Mouse (Mus musculus) olfactory bulb, adult 2 months (tissue): Measurements from ENCODE around the gene Dcbld2.

Experiments used
- CTCF ChIP-seq: fragments of 200-500 bp; IDR thresholded peaks from 2 replicates; pipeline ENCODE4 v1.5.1; 2012; ENCODE audit warnings: low read depth, mild to moderate bottlenecking, low read length, moderate library complexity; ENCODE audit not compliant: insufficient read depth
- POLR2A ChIP-seq: fragments of 200-500 bp; IDR thresholded peaks from 2 replicates; pipeline ENCODE4 v1.6.1; 2012; ENCODE audit warnings: mild to moderate bottlenecking, low read depth, low read length, moderate library complexity; ENCODE audit not compliant: insufficient read depth

DNA sequence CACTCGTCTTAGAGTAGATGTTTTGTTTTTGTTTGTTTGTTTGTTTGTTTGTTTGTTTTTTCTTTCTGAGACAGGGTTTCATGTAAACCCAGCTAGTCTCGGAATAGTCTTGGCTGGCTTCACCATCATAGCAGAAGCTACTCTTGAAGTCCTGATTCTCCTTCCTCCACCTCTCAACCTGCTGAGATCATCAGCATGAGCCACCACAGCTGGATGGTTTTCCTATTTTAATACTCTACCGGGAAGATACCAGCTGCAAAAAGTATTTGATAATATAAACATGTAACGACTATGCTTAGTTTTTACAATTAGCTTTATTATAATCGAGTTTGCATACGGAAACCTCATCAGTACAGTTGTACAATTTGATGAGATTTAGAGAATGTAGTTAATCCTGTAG lies 94.3 kb downstream of the Dcbld2 start:
- TF ChIP-seq POLR2A (no peak), CTCF (no peak)
